Mouse (Mus musculus) lung, postnatal 4 days (tissue): Measurements from ENCODE around the gene Slc35g3.
A peak's percentile ranks its signal among the peaks of the same experiment; 100 is the strongest.
"Not testable (repeated sequence)": the region's sequence is repeated elsewhere in the genome, so short reads cannot be mapped to it uniquely, and the experiment has no call there.

Source experiments
- DNase-seq, 2 experiments: peaks; one replicate each; pipeline ENCODE4 v3.0.0; 2021

Slc35g3 gene

GRCm38 (mm10) chr11:69752686-69753085 is 9.1 kb downstream of the Slc35g3 start:
- no peak for DNase-seq

GRCm38 (mm10) chr11:69751635-69752034 is 10.1 kb downstream of the Slc35g3 start:
- DNase-seq = no peak

GRCm38 (mm10) chr11:69731408-69731807 is 30.4 kb downstream of the Slc35g3 start:
- DNase-seq = not testable (repeated sequence)

- peak in 1 of 2 experiments; percentile 72 for DNase-seq
Measured at GRCm38 (mm10) chr11:69729063-69729462, 32.7 kb downstream of the Slc35g3 start.

GRCm38 (mm10) chr11:69725951-69726350 is 35.8 kb downstream of the Slc35g3 start:
- DNase-seq = no peak

GRCm38 (mm10) chr11:69723074-69723473 is 38.7 kb downstream of the Slc35g3 start:
- no peak for DNase-seq

- no peak for DNase-seq
Measured at GRCm38 (mm10) chr11:69720852-69721251, 40.9 kb downstream of the Slc35g3 start.

GRCm38 (mm10) chr11:69719423-69719822 is 42.3 kb downstream of the Slc35g3 start:
- DNase-seq = no peak

GRCm38 (mm10) chr11:69718661-69719060 is 43.1 kb downstream of the Slc35g3 start:
- DNase-seq = no peak

- no peak for DNase-seq
Measured at GRCm38 (mm10) chr11:69716953-69717352, 44.8 kb downstream of the Slc35g3 start.

GRCm38 (mm10) chr11:69715929-69716328 is 45.8 kb downstream of the Slc35g3 start:
- DNase-seq = peak in 1 of 2 experiments; percentile 27

GRCm38 (mm10) chr11:69715482-69715881 is 46.3 kb downstream of the Slc35g3 start:
- DNase-seq = peak; percentile 30 to 60

- DNase-seq = no peak
Measured at GRCm38 (mm10) chr11:69714636-69715329, 47.0 kb downstream of the Slc35g3 start.

- DNase-seq = no peak
Measured at GRCm38 (mm10) chr11:69712954-69713672, 48.7 kb downstream of the Slc35g3 start.

GRCm38 (mm10) chr11:69711082-69711481 is 50.7 kb downstream of the Slc35g3 start:
- DNase-seq = no peak

GRCm38 (mm10) chr11:69710470-69710869 is 51.3 kb downstream of the Slc35g3 start:
- no peak for DNase-seq
